Mouse (Mus musculus) neural tube, embryonic 14.5 days (tissue): ENCODE results near the gene Plcb4. TPM values are rescaled to one million over a fixed set of nuclear protein-coding genes. Genes with fewer than 3 reads are reported as not detected.

Source experiments
- ATAC-seq: fragments of 200-750 bp; cut with Nextera tagmentation; 2 replicates; pipeline ENCODE4 v1.8.0; 2017; ENCODE audit warnings: low read depth, mild to moderate bottlenecking, moderate TSS enrichment, moderate library complexity
- H3K27ac ChIP-seq: fragments of 300-500 bp; sonication (generic); 2 replicates; pipeline ENCODE4 v1.5.1; 2014; ENCODE audit warnings: low read depth, mild to moderate bottlenecking, control low read depth, low read length, moderate library complexity, mixed read lengths
- H3K27me3 ChIP-seq: fragments of 300-500 bp; sonication (generic); 2 replicates; pipeline ENCODE4 v1.6.1; 2014; ENCODE audit warnings: low read length; ENCODE audit not compliant: control insufficient read depth, insufficient read depth
- H3K36me3 ChIP-seq: fragments of 300-500 bp; sonication (generic); 2 replicates; pipeline ENCODE4 v1.6.1; 2014; ENCODE audit warnings: low read length, mixed read lengths; ENCODE audit not compliant: control insufficient read depth, insufficient read depth
- H3K4me1 ChIP-seq: fragments of 300-500 bp; sonication (generic); 2 replicates; pipeline ENCODE4 v1.6.1; 2014; ENCODE audit warnings: low read length; ENCODE audit not compliant: control insufficient read depth, insufficient read depth
- H3K4me2 ChIP-seq: fragments of 300-500 bp; sonication (generic); 2 replicates; pipeline ENCODE4 v1.6.1; 2014; ENCODE audit warnings: mild to moderate bottlenecking, low read depth, low read length, control low read depth
- H3K4me3 ChIP-seq: fragments of 300-500 bp; sonication (generic); 2 replicates; pipeline ENCODE4 v1.5.1; 2014; ENCODE audit warnings: low read depth, low read length, control low read depth, mixed read lengths
- H3K9ac ChIP-seq: fragments of 300-500 bp; sonication (generic); replicated peaks from 2 replicates; pipeline ENCODE4 v1.6.1; 2014; ENCODE audit warnings: low read depth, mild to moderate bottlenecking, control low read depth, low read length, mixed read lengths
- H3K9me3 ChIP-seq: fragments of 300-500 bp; sonication (generic); 2 replicates; pipeline ENCODE4 v1.6.1; 2016; ENCODE audit warnings: low read length; ENCODE audit not compliant: control insufficient read depth
- WGBS: fragments of 180-500 bp; shearing (Covaris S2); extraction: QIAGEN DNeasy Blood & Tissue Kit; methylation state at CpG from one replicate; pipeline ENCODE4 v1.1.7; 2014; 5-methylcytosine and 5-hydroxymethylcytosine counted together
- polyA plus RNA-seq: library from polyadenylated mRNA; unstranded; fragments of >200 nt; fragmentation: Nextera tagmentation; extraction: Ambion mirVana; gene quantifications from 2 replicates; pipeline ENCODE4 v1.2.1, GENCODE M21; 2014

The Plcb4 gene
- polyA plus RNA-seq, 1 experiment from 2014 or later: 51.0 TPM

DNA sequence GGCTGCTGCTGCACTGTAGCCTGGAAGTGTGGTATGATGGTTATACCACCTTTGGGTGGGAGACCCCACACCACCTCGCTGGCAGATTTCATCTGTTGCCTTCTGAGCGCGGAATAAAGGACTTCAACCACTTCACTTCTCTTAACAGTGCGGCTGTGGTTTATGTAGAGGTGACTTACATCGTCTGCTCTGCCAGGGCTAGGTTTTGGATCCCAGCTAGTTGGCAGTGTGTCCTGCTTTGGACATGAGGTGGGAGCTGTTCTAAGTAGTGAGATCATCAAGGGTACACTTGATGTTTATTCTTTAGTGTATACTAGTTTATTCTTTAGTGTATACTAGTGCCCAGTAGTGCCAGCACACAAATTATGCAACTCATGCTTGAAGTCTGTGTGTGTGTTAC lies 97.0 kb downstream of the Plcb4 start:
- 93% methylated on average over 5 of the region's 5 CpGs for WGBS
- no peak overlapping the region for H3K9ac ChIP-seq
- 0 out of 2 replicates have a peak, but pooled peaks cover 3% of the 10 kb centered on the region for H3K4me1 ChIP-seq
- no peak overlapping the region for H3K4me3 ChIP-seq
- no peaks in the 10 kb centered on the region for H3K36me3 ChIP-seq
- ATAC-seq: no peak
- H3K9me3 ChIP-seq: no peaks in the 10 kb centered on the region
- no peak overlapping the region for H3K27ac ChIP-seq
- H3K4me2 ChIP-seq: no peak overlapping the region
- no peaks in the 10 kb centered on the region for H3K27me3 ChIP-seq

DNA sequence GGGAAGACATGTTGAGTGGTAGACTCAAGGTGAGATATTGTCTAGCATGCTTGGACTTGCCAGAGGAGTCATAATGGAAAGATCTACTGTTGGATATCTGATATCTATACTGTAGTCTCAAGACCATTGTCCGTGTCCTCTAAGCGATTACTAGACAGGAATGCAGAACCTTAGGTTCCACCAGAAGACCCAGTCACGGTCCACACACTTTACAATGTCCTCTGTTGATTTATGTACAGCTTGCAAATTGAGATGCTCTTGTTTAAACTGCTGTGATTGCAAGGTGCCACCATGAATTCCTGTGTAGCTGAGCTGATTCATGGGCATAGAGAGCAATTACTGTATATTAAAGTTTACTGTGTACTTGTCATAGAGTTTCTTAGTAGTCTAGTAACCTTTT lies 98.7 kb downstream of the Plcb4 start:
- no peak overlapping the region for H3K4me3 ChIP-seq
- 0 out of 2 replicates have a peak, but pooled peaks cover 3% of the 10 kb centered on the region for H3K4me1 ChIP-seq
- no peaks in the 10 kb centered on the region for H3K36me3 ChIP-seq
- no peak overlapping the region for H3K9ac ChIP-seq
- ATAC-seq: no peak
- H3K27me3 ChIP-seq: no peaks in the 10 kb centered on the region
- H3K27ac ChIP-seq: no peak overlapping the region
- no peaks in the 10 kb centered on the region for H3K9me3 ChIP-seq
- H3K4me2 ChIP-seq: no peak overlapping the region
- WGBS: 89% methylated on average over 3 of the region's 3 CpGs

DNA sequence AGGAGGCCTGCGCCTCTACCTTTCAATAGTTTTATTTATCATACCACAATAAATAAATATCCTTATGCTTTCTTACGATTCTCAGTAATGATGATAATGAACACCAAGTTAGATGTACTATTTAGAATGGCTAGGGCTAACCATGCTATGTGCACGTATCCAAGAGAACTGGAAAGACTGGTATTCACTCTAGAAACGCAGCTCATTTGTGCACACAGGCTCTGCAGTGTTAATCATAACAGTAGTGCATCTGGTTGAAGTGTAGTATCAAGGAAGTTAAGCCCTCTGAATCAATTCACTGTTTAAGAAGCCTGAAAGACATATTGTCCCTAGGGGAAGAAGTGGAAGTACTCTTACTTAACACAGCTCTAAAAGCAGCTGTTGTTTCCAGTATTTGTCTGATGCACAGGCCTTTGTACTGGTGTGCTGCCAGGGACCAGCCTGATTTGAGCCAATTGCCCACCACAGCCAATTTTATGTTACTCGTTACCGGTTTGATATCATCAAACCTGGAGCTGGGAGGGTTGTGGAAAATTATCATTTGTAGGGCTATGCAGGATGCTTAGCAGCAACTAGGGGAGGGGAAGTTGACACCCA lies 100.8 kb downstream of the Plcb4 start:
- H3K27me3 ChIP-seq: no peaks in the 10 kb centered on the region
- no peaks in the 10 kb centered on the region for H3K36me3 ChIP-seq
- H3K27ac ChIP-seq: no peak overlapping the region
- no peak for ATAC-seq
- 0 out of 2 replicates have a peak, but pooled peaks cover 3% of the 10 kb centered on the region for H3K4me1 ChIP-seq
- H3K9ac ChIP-seq: no peak overlapping the region
- no peaks in the 10 kb centered on the region for H3K9me3 ChIP-seq
- H3K4me2 ChIP-seq: no peak overlapping the region
- 75% methylated on average over 6 of the region's 6 CpGs for WGBS
- no peak overlapping the region for H3K4me3 ChIP-seq

DNA sequence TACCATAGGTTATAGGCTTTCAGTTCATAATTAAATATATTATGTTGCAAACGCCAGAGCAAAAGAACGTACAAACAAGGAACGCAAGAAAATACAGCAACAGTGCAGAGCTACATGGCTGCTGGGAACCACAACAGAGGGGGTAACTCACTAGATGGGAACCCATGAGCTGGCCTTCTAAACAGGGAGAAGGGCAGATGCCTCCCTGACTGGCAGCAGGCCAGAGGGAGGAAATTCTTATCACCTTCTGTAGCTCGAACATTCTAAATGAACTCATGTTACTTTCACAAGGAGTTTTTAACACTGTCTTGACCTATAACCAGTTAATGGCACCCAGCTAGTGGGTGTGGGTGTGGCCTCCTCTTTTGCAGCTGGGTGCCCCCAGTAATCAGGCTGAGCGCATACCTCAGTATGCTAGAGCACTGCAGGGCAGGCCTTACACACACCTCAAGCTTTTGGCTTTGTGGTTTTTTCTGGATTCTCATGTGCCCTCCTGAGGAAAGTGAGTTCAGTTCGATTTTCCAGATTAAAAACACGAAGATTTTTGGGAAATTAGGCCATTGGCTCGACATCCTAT lies 102.5 kb downstream of the Plcb4 start:
- WGBS: 90% methylated on average over 8 of the region's 8 CpGs
- H3K9me3 ChIP-seq: no peaks in the 10 kb centered on the region
- ATAC-seq: no peak

DNA sequence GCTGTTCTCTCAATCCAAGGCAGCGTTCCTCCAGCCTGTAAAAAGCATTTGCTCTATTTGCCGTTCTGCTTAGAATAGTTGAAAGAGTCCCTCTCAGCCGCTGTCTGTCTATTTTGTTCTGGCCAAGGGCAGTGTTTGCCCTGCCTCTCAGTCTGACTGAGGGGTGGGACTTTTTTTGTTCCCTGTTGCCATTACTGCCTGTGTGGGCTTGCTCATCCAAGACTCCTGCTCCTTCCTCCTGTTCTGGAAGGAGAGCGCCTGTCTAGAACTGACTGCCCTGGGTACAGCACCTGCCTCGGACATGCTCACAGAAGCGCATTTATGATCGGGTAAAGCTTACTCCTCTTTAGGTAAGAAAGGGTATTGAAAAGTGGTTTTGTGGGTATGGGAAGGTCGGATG lies 105.9 kb downstream of the Plcb4 start:
- Histone ChIP-seq H3K27me3 (no peaks in the 10 kb centered on the region), H3K36me3 (no peaks in the 10 kb centered on the region), H3K4me3 (no peak overlapping the region), H3K4me2 (no peak overlapping the region), H3K27ac (no peak overlapping the region), H3K9me3 (no peaks in the 10 kb centered on the region), H3K9ac (no peak overlapping the region), H3K4me1 (no peaks in the 10 kb centered on the region)
- WGBS: 50% methylated on average over 8 of the region's 8 CpGs
- ATAC-seq: peak; percentile 22; the same call in 1 of the 2 replicates

More for the DNA sequence above, 102.5 kb downstream of the Plcb4 start:
- Histone ChIP-seq H3K4me2 (no peak overlapping the region), H3K36me3 (no peaks in the 10 kb centered on the region), H3K27me3 (no peaks in the 10 kb centered on the region), H3K27ac (no peak overlapping the region), H3K9ac (no peak overlapping the region), H3K4me1 (0 out of 2 replicates have a peak, but pooled peaks cover 3% of the 10 kb centered on the region), H3K4me3 (no peak overlapping the region)

DNA sequence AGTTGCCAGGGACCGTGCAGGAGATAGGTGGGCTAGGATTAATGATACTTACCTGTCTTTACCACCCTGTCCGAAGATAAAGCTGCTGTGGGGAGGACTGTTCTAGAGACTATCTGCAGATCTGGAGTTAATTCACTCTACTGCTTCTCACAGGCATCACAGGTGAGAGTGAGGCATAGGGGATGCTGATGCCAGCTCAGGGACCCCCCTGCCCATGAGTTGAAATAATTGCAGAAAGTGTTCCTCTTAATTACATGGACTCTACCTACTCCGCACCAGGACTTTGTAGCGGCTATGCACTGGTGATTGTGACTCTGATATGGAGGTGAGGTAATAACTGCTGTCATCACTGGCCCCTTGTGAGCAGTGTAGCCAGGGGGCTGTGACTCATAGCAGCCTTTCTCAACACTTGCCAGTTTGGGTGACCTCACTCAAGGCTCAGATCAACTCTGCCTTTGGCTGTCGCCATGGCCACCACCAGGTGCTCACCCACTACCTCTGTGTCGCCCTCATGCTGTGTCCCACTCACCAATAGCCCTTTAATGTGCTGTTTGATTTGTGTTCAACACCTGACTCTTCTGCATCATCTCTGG lies 107.8 kb downstream of the Plcb4 start:
- ATAC-seq: peak; percentile 50; the same call in 1 of the 2 replicates
- Histone ChIP-seq H3K9me3 (no peaks in the 10 kb centered on the region), H3K4me1 (no peaks in the 10 kb centered on the region), H3K4me3 (no peak overlapping the region), H3K27ac (no peak overlapping the region), H3K27me3 (no peaks in the 10 kb centered on the region), H3K9ac (no peak overlapping the region), H3K4me2 (no peak overlapping the region), H3K36me3 (no peaks in the 10 kb centered on the region)
- WGBS: 88% methylated on average over 6 of the region's 6 CpGs

DNA sequence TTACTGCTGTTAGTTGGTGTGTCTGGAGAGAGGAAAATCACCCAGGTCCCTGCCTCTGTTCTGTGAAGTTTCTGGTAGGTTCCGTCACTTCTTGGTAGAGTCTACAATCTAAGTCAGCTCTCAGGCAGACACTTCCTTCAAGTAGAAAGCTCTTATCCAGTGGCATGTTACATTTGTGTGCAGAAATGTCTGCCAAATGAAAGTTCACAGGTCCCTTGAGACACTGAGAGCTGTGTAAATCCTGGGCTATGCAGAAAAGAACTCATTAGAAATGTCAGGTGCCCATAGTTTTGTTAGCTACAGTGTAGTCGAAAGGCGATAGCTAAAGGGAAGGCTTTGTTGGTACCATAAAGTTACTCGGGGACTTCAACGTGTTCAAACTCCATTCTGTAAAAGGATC lies 108.7 kb downstream of the Plcb4 start:
- Histone ChIP-seq H3K9me3 (no peaks in the 10 kb centered on the region), H3K27me3 (no peaks in the 10 kb centered on the region), H3K9ac (no peak overlapping the region), H3K27ac (no peak overlapping the region), H3K4me3 (no peak overlapping the region), H3K4me2 (no peak overlapping the region), H3K36me3 (no peaks in the 10 kb centered on the region), H3K4me1 (no peaks in the 10 kb centered on the region)
- WGBS: 42% methylated on average over 5 of the region's 5 CpGs
- ATAC-seq: no peak

DNA sequence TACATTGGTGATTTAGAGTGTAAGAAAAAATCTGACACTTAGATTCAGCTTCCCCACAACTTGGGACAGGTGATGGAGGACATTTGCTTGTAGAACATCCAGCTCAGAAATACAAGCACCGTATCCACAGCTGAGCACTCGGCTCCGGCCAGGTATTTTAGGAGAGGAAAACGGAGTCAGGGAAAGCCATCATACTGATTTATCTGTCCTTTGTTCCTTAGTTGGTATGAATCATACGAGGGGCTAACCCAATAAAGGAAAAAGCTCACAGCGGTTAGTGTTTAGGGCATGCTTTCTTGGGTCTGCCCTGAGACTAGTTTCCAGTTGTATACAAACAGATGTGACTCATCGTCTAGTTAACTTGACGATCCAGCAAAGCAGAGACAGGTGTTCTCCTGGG lies 110.9 kb downstream of the Plcb4 start:
- WGBS: 77% methylated on average over 8 of the region's 8 CpGs
- H3K27me3 ChIP-seq: no peaks in the 10 kb centered on the region
- no peaks in the 10 kb centered on the region for H3K4me1 ChIP-seq
- no peaks in the 10 kb centered on the region for H3K36me3 ChIP-seq
- H3K9ac ChIP-seq: no peak overlapping the region
- no peak overlapping the region for H3K27ac ChIP-seq
- H3K4me3 ChIP-seq: no peak overlapping the region
- H3K4me2 ChIP-seq: no peak overlapping the region
- H3K9me3 ChIP-seq: no peaks in the 10 kb centered on the region
- no peak for ATAC-seq

DNA sequence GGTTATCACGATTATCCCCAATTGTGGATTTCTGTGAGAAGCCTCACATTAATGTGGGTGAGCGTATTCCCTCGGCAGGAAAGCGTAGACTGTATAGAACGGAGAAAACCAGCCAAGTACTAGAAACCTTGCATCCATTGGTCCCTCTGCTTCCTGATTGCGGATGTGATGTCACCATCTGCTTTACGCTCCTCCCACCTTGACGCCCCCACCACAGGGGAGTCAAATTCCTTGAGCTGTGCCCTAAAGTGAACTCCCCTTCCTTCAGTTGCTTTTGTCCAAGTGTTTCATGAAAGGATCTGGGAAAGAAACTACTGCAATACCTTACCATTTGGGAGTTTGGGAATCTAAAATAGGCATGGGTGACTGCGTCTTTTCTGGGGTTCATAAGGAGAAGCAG lies 111.4 kb downstream of the Plcb4 start:
- 92% methylated on average over 9 of the region's 9 CpGs for WGBS
- H3K4me2 ChIP-seq: no peak overlapping the region
- no peak for ATAC-seq
- H3K9me3 ChIP-seq: no peaks in the 10 kb centered on the region
- H3K9ac ChIP-seq: no peak overlapping the region
- H3K4me1 ChIP-seq: no peaks in the 10 kb centered on the region
- no peak overlapping the region for H3K27ac ChIP-seq
- H3K4me3 ChIP-seq: no peak overlapping the region
- H3K36me3 ChIP-seq: no peaks in the 10 kb centered on the region
- no peaks in the 10 kb centered on the region for H3K27me3 ChIP-seq
